Mouse (Mus musculus): ENCODE data around the gene Fam102a. TPM values are rescaled to one million over a fixed set of nuclear protein-coding genes. Genes with fewer than 3 reads are reported as not detected.

Fam102a gene
- 11.8 and 47.4 TPM in 2 replicates for polyA plus RNA-seq (2021; fragmentation: Nextera tagmentation)
- long read RNA-seq, experiment 1, full-length matches to known transcripts: 47 of 127 reads
- long read RNA-seq, experiment 1, partial matches to known transcripts: 74 of 127 reads
- long read RNA-seq, experiment 1, other reads (novel, unspliced or antisense): 6 of 127 reads
- long read RNA-seq, experiment 2, full-length matches to known transcripts: 1 of 30 reads
- long read RNA-seq, experiment 2, partial matches to known transcripts: 28 of 30 reads
- long read RNA-seq, experiment 2, other reads (novel, unspliced or antisense): 1 of 30 reads

DNA sequence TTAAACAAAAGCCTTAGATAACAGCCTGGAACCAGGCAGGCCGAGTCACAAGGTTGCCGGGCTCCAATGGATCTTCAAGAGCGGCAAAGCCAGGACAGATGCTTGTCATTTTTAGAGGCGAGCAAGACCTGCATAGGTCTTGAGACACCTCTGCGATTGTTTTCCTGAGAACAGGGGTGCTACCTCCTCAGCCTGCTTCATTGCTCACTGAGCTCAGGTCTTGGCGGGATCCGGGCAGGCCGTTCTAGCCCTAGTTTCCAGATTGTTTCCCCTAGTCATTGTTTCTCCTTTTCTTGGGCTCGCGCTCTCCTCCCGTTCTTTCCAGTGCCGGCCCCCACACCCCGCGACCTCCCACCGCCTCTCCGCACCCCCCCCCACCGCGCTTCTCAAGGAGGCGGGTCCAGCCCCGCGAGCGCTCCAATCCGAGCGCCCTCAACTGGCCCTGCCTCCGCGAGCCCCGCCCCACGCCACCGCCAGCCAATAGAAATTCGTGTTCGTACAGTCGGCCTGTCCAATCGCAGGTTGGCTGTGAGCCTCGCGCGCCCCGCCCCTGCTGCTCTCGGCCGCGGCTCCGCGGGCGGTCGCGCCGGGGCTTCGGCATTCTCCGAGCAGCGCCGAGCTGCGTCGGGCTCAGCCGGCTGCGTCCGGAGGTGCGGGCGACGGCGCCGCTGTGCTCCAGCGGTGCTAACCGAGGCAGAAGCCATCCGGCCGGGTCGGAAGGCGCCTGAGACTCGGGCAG is at the start of gene Fam102a:
Fam102a (plus strand) TSS at position 600 of the 739 bp plus-strand sequence.

DNA sequence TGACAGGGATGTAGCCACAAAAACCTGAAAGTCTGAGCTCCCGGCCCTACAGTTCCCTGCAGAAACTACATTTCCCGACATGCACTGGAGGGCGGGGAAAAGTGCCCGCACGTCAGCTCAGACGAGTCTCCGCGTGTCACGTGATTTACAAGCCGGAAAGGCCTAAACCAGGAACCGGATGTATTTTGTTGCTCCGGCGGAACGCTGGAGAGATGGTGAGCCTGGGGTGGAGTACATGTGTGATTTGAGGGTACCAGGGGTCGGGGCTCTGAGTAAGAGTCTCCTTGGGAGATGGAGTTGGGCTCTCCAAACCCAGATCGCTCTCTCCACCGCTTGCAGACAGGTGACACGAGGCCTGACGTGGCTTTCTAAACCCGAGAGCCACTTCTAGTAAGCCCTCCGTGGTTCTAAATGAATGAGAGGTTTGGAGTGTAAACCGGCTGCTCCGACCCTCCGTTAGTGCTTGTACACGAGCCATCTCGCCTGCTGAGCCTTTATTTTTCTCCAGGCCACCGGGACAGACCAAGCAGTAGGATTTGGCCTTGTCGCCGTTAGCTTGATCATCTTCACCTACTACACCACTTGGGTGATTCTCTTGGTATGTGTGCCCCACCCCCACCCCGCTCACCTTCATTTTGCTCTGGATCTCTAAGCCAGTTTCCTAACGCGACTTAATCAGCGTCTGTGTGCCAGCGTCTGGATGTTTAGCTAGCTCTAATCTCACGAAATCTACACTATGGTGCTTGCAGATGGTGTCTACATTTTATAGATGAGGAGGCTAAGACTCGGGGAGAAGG is 35.8 kb downstream of the Fam102a start, which contains the start of gene Dpm2:
Dpm2 (plus strand) TSS at position 161 of the 797 bp plus-strand sequence.

DNA sequence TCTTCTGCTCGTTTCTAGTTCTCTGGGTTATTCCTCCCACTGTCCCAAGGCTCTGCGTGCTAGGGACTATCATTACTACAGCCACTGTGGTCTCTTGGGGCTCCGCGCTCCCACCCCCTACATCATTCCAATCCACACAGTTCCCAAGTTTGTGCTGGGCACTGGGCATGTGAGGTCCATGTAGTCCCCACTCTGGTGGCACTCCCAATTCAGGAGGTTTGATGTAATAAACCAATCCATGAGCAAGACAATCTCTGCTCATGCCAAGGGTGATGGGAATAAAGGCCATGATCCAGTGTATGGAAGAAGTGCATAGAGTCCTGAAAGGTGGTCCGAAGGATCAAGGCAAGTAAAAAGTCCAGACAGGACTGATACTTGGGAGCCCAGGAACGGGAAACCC is 39.4 kb downstream of the Fam102a start, which contains the start of gene Pip5kl1:
Pip5kl1 (plus strand) TSS at position 301 of the 400 bp plus-strand sequence.

DNA sequence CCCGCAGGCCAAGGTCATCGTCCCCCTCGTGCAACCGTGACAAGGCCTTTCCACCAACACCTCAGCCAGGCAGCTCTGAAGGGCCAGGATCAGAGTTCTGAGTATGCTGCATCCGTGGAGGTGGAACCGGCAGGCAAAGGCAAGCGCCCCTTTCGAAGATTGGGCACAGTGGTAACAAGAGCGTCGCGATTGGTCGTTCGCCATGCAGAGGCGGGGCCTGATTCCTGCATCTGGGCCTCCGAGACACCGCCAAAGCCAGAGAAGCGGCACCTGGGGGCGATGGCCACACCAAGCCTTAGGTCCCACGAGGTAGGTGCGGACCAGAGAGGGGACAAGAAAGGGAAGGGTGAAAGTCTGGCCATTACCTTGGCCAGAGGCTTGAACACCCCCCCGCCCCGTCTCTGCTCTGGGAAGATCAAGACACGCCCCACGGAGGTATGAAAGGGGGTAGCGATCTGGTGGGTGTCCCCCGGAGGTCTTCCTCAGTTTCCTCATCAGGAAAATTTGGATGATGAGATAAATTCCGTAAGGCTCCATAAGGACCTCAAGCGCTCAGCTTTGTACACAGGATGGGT is 40.5 kb downstream of the Fam102a start, which contains the start of gene 9430097D07Rik:
9430097D07Rik (minus strand) TSS at position 99 of the 575 bp plus-strand sequence.

DNA sequence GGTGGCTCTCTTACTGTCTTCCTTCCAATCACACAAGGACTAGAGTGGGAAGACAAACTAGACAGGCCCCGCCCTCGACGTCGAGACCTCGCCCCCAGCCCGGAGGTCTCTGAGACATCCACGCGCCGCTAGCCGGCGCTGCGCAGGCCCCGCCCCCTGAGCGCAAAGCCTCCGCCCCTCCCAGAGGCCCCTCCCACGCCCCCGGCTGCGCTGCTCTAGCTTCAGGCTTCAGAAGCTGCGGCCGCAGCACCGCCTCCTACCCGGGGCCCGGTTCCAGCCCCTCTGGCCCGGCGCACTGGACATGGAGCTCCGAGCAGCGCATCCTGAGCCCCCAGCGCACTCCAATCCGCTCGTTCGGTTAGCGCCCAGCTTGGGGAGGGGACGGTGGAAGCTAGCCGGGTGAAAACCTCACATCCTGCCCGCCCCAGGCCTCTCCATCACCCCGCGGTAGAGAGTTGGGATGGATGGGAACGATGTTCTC is 51.8 kb downstream of the Fam102a start, which contains the start of gene St6galnac4:
St6galnac4 (plus strand) TSS at position 225 of the 481 bp plus-strand sequence.

DNA sequence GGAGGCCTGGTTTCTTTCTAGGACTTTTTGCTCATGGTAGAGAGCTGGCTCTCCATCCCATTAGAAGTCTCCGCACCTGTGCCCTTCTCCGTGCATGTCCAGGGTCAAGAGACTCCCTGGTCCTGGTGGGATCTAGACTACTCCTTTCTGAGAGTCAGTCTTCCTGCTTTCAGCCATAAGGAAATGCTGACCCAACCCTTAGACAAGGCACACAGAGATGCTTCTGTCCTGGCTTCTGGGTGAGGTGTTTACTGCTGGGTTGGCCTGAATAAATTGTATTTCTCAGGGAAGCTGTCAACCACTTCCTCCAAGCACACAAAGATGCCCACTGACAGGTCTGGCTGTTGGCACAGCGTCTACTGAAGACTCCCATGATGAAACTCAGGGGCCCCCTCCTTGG is 64.3 kb downstream of the Fam102a start, which contains the start of gene St6galnac6:
St6galnac6 (plus strand) TSS at position 301 of the 400 bp plus-strand sequence.

Other genes starting within 250 kb of the Fam102a start
- gene Golga2, start 247.9 kb upstream of the Fam102a start, polyA plus RNA-seq (2021; fragmentation: Nextera tagmentation): 22.9 and 25.4 TPM in 2 replicates
- 187 and 257 TPM in 2 replicates for gene Swi5, start 247.3 kb upstream of the Fam102a start, polyA plus RNA-seq (2021; fragmentation: Nextera tagmentation)
- 18.2 and 22.3 TPM in 2 replicates for gene Ciz1, start 183.0 kb upstream of the Fam102a start, polyA plus RNA-seq (2021; fragmentation: Nextera tagmentation)
- gene Dnm1, start 182.0 kb upstream of the Fam102a start, polyA plus RNA-seq (2021; fragmentation: Nextera tagmentation): 192 and 259 TPM in 2 replicates
- 1,229 and 1,329 TPM in 2 replicates for gene 1110008P14Rik, start 153.4 kb upstream of the Fam102a start, polyA plus RNA-seq (2021; fragmentation: Nextera tagmentation)
- gene Lcn2, start 147.1 kb upstream of the Fam102a start, polyA plus RNA-seq (2021; fragmentation: Nextera tagmentation): 0.48 TPM in 1 of 2 replicates, not detected in the other
- 16.4 and 56.6 TPM in 2 replicates for gene Ptges2, start 139.4 kb upstream of the Fam102a start, polyA plus RNA-seq (2021; fragmentation: Nextera tagmentation)
- 2.7 and 3.6 TPM in 2 replicates for gene Naif1, start 84.9 kb upstream of the Fam102a start, polyA plus RNA-seq (2021; fragmentation: Nextera tagmentation)
- gene Slc25a25, start 83.9 kb upstream of the Fam102a start, polyA plus RNA-seq (2021; fragmentation: Nextera tagmentation): 26.0 and 30.4 TPM in 2 replicates
- 158 and 169 TPM in 2 replicates for gene Dpm2, start 35.5 kb downstream of the Fam102a start, polyA plus RNA-seq (2021; fragmentation: Nextera tagmentation)
- 1.8 and 2.5 TPM in 2 replicates for gene Pip5kl1, start 39.5 kb downstream of the Fam102a start, polyA plus RNA-seq (2021; fragmentation: Nextera tagmentation)
- 0.82 and 1.0 TPM in 2 replicates for gene 9430097D07Rik, start 40.4 kb downstream of the Fam102a start, polyA plus RNA-seq (2021; fragmentation: Nextera tagmentation)
- gene St6galnac4, start 51.8 kb downstream of the Fam102a start, polyA plus RNA-seq (2021; fragmentation: Nextera tagmentation): 30.9 and 36.6 TPM in 2 replicates
- 13.3 and 40.6 TPM in 2 replicates for gene St6galnac6, start 64.4 kb downstream of the Fam102a start, polyA plus RNA-seq (2021; fragmentation: Nextera tagmentation)
- 112 and 131 TPM in 2 replicates for gene Ak1, start 86.4 kb downstream of the Fam102a start, polyA plus RNA-seq (2021; fragmentation: Nextera tagmentation)
- 10.8 and 14.2 TPM in 2 replicates for gene Eng, start 111.3 kb downstream of the Fam102a start, polyA plus RNA-seq (2021; fragmentation: Nextera tagmentation)
- 5.1 TPM in 2 replicates for gene Fpgs, start 168.8 kb downstream of the Fam102a start, polyA plus RNA-seq (2021; fragmentation: Nextera tagmentation)
- 12.2 and 25.6 TPM in 2 replicates for gene Cdk9, start 177.7 kb downstream of the Fam102a start, polyA plus RNA-seq (2021; fragmentation: Nextera tagmentation)
- gene Sh2d3c, start 185.7 kb downstream of the Fam102a start, polyA plus RNA-seq (2021; fragmentation: Nextera tagmentation): 27.0 and 43.2 TPM in 2 replicates
- gene 6330409D20Rik, start 205.7 kb downstream of the Fam102a start, polyA plus RNA-seq (2021; fragmentation: Nextera tagmentation): 0.85 and 1.3 TPM in 2 replicates
- 41.4 and 45.7 TPM in 2 replicates for gene Tor2a, start 221.9 kb downstream of the Fam102a start, polyA plus RNA-seq (2021; fragmentation: Nextera tagmentation)
- 0.25 and 0.26 TPM in 2 replicates for gene Ttc16, start 240.3 kb downstream of the Fam102a start, polyA plus RNA-seq (2021; fragmentation: Nextera tagmentation)
- 8.6 and 10.8 TPM in 2 replicates for gene Ptrh1, start 240.5 kb downstream of the Fam102a start, polyA plus RNA-seq (2021; fragmentation: Nextera tagmentation)
- gene Cfap157, start 249.1 kb downstream of the Fam102a start, polyA plus RNA-seq (2021; fragmentation: Nextera tagmentation): 0.51 and 1.0 TPM in 2 replicates